Mouse (Mus musculus) adrenal gland, adult 18-20 months (tissue): ENCODE measurements around the gene Nsd2. TPM values are rescaled to one million over a fixed set of nuclear protein-coding genes. Genes with fewer than 3 reads are reported as not detected.

Experiments
- DNase-seq, 2 experiments: peaks; one replicate each; pipeline ENCODE4 v3.0.0; 2021 to 2022; ENCODE audit warnings: low spot score in 2 of 2
- long read RNA-seq, 2 experiments: library from polyadenylated mRNA; stranded (forward); transcript quantifications; one replicate each; pipeline ENCODE4 v2.0.0; 2021
- total RNA-seq, 2 experiments: library from RNA; stranded (reverse); gene quantifications; 1 replicate in 1 of 2; 2 replicates in 1 of 2; pipeline ENCODE4 v1.2.3; 2021

The Nsd2 gene
- 10 to 100 TPM; 38.0 to 41.2 TPM for total RNA-seq
- long read RNA-seq, experiment 1, full-length matches to known transcripts, result 2 of 13 reads
- long read RNA-seq, experiment 1, partial matches to known transcripts, result 3 of 13 reads
- long read RNA-seq, experiment 1, other reads (novel, unspliced or antisense), result 8 of 13 reads
- long read RNA-seq, experiment 2, full-length matches to known transcripts, result 2 of 13 reads
- long read RNA-seq, experiment 2, partial matches to known transcripts, result 3 of 13 reads
- long read RNA-seq, experiment 2, other reads (novel, unspliced or antisense), result 8 of 13 reads

DNA sequence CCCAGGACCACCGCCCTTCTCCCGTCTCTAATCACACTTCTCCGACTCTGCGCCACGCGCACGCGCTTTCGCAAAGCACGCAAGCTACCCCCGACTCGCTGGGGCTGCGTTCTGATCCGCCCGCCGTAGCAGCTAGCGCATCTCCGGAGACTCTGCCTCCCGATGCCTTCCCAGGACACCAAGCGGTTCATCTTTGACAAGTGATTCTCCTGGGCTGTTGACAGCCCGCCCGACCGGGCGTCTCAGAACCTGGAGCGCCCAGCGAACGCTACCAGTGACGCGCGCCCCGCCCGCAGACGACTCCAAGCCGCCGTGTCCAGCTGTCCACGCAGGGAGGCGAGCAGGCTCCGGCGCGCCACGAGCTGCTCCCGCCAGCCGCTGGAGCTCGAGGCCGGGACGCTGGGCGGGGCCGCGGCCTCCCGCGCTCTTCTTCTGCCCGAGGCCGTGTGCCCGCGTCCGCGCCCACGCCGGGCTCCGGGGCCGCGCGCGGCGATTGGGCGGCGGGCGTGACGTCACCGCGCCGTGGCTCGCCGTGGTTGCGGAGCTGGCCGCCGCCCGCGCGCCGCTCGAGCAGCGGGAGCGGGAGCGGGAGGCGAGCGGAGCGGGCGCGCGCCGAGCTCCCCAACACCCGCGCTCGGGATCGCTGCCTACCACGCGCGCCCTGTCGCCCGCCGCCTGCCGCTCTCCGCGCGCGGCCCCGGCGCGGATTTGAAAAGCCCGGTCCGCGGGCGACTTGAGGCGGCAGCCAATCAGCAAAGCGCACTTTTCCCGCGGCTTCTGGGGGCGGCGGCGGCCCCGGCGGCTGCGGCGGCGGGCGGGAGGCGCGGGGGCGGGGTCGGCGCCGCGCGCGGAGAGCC is at the start of gene Nsd2:
Gene Nsd2, plus strand, starts transcription at position 850 of the 857 bp plus-strand sequence.
- peak; percentile 85 to 86 for DNase-seq

DNA sequence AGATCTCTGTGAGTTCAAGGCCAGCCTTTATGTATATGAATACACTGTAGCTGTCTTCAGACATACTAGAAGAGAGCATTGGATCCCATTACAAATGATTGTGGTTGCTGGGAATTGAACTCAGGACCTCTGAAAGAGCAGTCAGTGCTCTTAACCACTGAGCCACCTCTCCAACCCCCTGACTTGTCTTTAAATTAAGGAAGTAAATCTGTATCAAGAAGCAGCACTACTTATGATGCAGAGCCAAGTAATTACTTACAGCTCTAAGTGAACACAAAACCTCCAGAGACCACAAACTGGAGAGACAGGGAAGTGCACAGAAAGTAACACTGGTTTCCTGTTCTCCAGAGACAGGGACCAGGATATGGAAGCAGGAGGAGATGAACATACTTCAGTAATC is 43.3 kb upstream of the Nsd2 start:
- no peak for DNase-seq

DNA sequence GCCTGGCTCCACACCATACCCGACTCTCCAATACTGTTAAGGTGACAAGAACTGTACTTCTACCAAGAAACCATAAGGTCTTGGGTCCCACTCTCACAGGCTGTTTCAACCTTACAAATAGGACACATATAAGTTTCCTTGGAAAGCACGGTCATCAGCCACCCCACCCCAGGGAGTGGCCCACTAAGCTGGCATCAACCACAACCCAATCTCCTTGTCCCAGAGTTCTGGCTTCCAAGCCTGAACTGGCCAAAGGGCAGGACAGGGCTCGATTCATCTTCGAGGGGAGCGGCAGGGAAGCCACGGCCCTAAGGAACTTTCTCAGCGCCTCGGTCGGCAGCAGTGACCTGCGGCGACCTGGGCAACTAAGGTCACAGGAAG is 38.6 kb upstream of the Nsd2 start:
- DNase-seq, result no peak

DNA sequence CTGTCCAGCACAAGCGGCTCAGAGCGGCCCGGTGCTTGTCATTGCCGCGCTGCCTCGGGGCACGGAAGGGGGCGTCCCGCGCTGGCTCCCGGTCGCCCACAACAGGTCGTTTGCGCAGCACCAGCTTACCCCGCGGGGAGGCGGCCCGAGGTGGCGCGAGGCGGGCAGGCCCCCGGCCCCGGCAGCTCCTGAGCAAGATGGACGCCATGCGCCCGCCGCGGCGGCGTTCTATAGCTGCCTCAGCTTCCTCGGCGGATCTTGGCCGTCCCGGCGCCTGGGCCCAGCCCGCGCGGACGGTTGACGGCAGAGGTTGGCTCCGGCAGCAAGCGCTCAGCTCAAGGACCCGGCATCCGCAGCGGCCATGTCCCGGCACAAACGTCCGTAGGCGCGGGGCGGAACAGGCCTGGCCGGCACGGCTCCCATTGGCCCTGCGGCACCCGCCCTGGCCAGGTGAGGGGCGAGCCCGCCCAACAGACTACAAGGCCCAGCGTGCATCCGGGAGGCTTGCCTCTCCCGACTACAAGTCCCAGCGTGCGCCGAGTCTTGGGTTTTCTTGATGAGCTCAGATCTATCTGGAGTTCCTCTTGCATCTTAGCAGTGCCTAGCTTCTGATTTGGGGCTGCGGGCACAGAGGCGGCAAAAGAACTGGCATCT is 38.1 kb upstream of the Nsd2 start, which contains the start of gene Letm1:
Gene Letm1, minus strand, starts transcription at position 473 of the 654 bp plus-strand sequence.
- DNase-seq, result peak; percentile 89 to 90

DNA sequence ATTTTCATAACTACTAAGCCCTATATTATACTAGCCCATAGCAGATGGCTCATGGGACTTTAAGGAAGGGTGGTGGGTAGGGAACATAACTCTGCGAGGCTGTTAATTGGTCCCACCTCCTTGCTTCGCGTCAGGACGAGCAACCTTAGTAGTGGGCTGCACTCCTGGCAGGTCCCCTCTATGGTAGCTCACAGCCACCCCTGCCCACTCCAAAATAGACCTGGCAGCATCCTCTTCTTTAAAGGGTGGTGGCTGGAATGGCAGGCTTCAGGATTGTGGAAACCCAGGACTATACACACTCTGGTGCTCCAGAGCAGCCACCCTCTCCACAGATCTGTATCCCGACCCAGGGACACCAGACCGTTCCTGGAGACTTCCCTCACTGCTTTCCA is 37.5 kb upstream of the Nsd2 start:
- DNase-seq, result no peak

DNA sequence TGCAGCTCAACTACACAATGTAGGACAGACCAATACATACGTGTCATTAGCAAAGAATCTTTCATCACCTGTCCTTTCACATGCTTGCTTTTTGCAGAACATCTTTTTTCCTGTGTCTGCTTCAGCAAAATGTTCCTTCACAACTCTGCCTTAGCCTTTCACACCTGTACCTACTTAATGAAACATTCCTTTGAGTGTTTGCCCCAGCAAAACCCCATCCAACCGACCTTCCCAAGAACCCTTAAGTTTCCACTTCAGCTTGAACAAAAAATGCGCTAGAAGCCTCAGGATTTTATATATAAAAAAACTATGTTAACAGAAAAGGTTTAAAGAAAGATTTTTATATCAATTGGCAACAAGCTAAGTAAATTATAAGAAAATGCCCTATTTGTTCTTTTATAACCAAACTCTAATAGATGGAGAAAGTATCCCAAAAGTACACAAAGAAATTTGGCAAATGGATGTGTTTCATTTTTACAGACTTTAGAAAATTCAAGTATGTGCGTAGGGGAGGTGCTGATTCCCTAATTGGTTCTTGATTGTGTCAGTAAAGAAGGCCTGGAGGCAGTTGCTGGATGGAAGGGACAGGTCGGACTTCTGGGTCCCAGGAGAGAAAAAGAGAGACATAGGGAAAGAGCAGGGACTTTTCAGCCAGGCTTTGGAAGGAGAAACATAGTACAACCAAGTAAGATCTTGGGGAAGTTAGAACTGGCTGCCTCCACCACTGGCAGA is 28.4 kb upstream of the Nsd2 start:
- no peak for DNase-seq

DNA sequence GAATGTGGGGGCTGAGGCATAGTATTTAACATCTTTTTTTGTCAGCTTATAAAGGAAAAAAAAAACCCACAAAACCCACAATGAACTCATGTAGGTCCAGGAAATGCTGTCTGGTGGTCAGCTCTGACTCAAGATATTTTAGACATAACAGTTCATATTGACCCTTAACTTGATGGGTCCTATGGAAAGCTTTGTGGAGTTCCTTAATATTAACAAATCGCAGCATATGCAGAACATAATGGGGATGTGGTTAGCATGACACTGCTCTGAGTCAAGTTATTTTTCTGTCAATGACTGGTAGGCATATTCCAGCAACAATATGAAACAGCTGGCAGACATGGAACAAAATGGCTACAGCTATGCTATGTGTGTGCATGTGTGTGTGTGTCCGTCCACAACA is 17.2 kb upstream of the Nsd2 start:
- DNase-seq, result no peak

DNA sequence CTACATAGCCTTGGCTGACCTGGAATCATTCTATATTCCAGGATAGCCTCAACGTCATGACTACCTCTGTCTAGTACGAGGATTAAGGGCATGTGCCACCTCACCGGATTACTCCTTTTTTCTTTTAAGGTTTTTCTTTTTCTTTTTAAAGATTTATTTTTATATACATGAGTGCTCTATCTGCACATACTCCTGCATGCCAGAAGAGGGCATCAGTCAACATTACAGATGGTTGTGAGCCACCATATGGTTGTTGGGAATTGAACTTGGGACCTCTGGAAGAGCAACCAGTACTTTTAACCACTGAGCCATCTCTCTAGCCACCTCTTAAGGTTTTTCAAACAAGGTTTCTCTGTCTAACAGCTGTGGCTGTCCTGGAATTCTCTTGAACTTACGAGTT is 9.0 kb upstream of the Nsd2 start:
- DNase-seq, result no peak

DNA sequence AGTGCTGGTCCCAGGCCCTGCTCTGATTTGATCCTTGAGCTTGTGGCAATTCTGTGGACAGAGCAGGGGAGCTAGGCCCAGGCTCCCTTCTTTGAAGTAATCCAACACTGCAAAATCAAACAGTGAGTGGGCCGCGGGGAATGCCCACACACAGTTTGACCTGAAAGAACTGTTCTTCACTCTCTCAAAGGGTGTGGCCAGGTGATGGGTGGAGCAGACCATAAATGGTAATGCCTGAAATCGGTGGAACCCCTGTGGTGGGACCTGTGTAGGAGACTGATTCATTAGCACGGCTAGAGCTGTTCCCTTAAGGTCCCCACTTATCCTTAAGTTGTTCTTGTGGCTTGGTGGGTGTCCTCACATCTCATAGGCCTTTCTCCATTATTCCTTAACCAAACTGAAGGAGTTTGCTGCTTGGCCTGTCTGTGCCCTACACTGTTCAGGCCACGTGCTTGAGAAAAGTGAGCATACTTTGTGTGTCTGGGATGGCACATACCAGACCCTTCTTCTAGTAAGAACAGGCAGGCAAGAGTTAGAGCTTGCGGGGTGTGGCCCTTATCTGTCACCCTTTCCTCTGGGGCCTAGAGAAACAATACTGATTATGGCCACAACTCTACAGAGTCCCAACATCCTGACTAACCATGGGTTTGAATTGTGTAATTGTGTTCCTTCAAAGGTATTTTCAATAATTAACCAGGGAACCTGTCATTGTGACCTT is 4.4 kb upstream of the Nsd2 start:
- no peak for DNase-seq

DNA sequence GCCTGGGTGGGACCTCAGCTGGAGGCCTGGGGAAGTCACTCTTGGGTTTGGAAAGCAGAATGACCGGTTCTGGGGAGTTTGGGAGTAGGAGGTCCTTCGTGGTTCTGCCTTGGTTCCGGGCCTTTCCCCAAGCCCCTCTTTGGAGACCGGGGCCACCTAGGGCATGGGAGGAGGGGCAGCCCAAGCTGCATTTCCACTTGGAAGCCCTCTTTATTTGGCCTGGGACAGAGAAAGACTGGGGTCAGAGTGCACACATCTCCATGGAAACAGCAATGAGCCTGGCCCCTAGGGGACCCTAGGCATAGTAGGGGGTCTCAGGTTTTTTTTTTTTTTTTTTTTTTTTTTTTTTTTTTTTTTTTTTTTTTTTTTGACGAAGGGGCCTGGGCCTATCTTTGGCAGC is 2.4 kb upstream of the Nsd2 start:
- DNase-seq, result no peak

DNA sequence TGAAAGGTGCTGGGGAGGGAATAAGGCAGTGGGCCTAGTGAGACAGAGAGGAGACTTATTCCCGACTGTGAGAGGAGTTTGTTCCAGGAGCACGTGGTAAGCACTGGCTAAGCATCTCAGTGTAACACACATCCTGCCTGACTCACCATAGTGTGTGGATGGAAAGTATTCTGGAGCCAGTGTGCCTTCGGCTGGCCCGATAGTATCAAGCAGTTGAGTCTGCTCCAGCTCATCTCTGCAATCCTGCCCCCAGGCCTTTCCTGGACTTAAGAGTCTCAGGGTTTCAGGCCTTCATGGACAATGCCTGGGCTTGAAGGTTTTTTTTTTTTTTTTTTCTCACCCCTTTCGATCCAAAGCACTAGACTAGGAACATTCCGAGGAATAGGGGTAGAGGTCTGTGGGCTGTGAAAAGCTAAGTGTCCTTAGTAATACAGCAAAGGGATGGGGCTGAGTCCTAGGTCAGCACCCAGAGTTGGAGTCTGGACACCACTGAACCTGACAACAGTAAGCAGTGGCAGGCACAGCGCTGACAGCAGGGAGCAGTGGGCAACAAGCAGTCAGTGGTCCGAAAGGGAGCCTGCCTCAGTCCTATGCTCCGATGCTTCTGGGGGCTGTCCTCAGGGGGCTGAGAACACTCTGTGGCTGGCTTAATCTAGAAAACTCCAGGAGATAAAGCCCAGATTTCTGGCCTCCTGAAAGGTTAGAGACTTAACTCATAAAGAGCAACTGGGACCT is 1.2 kb upstream of the Nsd2 start:
- no peak for DNase-seq

DNA sequence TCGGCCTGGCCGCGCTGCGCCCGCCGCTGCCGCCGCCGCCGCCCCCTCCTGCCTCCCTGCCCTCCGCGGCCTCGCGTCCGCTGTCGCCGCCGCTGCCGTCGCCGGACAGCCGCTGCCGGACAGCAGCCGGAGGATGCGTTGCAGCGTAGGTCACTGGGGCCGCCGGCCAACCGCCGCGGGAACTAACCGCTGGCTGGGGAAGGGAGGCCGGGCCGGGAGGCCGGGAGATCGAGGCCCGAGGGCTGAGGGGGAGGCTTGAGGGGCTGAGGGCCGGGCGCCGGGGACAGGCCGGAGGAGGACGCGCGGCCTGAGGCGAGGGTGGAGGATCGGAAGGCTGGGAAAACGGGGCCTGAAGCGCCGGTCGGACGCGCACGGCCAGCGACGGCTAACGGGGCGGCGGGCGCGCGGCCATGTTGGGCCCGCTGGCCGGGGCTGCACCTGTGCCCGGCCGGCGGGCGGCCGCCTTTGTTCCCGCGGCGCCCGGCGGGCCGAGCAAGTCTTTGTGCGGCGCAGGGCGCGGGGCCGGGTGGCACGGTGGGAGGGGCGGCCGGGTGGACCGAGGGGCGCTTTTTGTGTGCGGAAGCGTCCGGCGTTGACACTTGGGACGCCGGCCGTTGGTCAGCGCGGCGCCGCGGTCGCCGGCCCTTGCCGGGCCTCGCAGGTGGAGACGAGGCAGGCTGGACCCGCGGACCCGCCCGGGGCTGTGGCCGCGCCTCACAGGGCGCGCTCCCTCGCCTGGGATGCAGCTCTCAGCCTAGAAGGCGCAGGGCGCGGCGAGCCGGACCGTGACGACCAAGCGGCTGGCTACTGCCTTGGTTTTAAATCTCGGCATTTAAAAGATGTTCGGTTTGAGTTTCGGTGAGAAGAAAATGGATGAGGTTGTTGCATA is 452 bp downstream of the Nsd2 start:
- DNase-seq, result peak; percentile 59 to 65

DNA sequence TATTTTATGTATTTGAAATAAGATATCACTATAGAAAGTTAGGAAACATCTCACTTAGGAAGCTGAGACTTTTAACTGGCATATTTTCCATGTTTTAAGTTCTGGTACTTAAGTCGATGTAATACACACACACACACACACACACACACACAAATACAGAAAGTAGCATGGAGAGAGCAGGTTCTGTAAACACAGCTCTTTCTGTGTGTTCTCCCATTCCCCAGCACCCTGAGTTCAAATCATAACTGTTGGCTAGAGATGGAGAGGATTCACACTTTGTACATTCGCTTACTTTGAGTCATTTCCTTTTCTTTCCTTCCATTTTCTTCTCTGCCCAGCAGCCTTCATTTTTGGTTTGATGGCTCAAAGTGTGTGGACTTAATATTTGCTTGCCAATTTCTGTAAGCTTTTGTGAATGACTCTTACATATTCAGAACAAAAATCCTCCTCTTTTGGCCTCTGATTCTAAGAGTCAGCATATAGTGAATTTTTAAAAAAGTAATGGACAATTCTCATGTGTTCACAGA is 1.4 kb downstream of the Nsd2 start:
- no peak for DNase-seq

DNA sequence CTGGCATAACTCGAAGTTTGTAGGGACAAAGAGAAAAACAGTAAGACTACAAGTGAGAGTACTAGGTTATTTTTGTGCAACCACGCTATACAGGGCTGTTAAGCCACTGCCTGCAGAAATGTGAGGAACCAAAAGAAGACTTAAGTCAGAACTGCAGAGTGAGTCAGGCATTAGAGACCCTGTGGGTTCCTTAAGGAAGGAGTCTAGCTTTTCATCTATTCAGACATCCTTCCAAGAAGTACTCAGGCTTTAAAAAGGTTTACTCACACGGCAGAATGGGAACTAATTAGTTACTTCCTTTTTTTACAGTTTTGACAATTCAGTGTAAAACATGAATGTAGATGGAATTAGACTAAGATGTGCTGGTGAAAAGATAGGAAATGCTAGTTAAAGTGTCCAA is 1.9 kb downstream of the Nsd2 start:
- DNase-seq, result no peak

DNA sequence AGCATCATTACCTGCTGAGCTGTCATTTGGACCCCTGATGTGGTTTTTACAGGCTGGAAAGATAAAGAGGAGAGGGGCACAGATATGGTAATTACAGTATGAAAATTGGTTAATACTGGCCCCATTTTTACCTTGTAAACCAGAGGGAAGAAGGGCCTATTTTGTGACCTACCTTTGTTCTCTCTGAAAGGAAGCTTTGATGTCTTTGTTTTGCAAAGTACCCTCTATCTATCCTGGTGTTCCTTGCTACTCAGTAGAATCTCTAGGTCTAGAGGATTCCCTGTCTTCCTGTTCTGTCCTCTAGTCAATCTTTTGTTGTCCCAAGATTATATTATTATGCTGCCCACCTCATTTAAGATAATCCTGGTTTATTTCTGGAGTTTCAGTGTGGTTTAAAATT is 5.5 kb downstream of the Nsd2 start:
- DNase-seq, result no peak

DNA sequence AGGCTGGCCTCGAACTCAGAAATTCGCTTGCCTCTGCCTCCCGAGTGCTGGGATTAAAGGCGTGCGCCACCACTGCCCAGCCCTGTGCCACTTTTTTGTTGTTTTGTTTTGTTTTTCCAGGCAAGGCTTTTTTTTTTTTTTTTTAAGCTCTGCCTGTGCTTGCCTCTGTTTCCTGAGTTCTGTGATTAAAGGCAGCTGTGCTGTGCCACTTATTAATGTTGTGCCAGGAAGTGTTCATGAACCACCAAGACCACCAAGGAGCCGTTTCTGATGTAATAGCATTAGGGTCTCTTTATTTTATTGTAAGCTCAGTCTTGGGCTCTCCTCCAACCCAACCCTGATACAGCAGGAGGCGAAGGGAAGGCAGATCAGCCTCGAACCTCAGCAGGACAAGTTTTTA is 7.6 kb downstream of the Nsd2 start:
- no peak for DNase-seq

DNA sequence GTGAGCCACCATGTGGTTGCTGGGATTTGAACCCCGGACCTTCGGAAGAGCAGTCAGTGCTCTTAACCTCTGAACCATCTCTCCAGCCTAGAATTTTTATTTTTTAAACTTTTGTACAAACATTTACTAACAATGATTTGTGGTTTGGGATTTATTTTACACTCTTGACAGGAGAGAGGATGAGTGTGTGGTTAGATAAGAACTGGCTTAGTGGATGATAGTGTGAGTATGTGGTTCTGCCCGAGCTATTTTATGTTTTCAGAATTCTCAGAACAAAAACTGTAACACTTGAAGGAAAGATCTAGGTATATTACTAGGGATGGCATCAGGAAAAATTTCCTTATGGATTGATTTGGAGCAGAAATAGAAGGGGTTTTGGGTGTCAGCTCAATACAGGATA is 9.4 kb downstream of the Nsd2 start:
- DNase-seq, result no peak

DNA sequence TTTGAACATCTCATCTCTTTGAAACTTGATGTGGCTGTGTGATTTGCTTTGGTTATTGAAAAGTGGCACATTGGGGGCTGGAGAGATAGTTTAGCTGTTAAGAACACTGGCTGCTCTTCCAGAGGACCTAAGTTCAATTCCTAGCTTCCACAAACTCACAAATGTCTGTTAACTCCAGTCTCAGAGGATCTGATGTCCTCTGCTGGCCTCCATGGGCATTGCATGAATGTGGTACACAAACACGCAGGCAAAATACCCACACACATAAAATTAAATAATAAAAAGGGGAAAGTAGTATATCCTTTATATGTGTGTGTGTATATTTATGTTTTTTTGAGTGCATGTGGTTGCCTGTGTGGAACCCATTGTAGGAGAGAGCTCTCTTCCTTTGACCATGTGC is 10.3 kb downstream of the Nsd2 start:
- DNase-seq, result no peak

DNA sequence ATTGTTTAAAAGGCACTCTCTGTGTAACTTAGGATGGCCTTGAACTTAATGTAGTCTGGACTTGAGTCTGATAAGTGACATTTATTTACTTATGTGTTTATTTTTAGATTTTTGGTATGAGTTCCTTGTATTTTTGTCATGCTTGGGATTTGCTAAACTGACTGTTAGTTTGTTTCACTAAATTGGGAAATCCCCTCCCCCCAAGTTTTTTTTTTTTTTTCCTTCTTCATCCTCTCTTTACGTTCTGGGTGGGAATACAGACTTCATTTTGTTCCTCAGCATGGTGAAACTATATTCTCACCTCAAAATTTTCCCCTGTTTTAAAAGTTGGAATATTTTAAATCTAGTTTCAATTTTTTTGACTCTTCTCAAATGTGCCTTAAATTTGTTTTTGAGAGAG is 20.8 kb downstream of the Nsd2 start:
- no peak for DNase-seq
